Mouse (Mus musculus): ENCODE measurements around the gene Fut8. TPM values are rescaled to one million over a fixed set of nuclear protein-coding genes. Genes with fewer than 3 reads are reported as not detected.
"Not testable (repeated sequence)": the region's sequence is repeated elsewhere in the genome, so short reads cannot be mapped to it uniquely, and the experiment has no call there.

Fut8 gene
- polyA plus RNA-seq, 1 experiment from 2014 or later = 27.3 TPM

DNA sequence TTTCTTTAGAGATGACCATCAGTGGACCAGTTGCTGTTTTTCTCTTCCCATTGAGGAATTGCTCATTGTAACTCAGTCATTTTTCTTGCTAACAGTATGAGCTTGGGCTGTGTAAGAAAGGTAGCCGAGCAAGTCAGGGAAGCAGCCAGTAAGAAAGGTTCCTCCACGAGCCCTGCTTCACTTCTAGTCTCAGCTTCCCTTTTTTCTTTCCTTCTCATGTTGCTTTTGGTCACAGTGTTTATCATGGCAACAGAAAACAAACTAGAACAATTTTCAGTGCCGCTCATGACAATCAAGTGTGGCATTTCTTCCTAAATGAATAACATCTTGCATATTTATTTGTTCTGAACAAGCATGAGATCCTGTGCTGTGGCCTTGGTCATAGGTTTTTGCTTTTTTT is 32.8 kb downstream of the Fut8 start:
- Histone ChIP-seq H3K9ac (ENCODE audit: low read depth, low read length) (no peak overlapping the region), H3K27ac (ENCODE audit: low read depth, low read length) (no peak overlapping the region), H3K4me3 (ENCODE audit: low read depth, low read length) (no peak overlapping the region), H3K4me1 (replicated peaks; ENCODE audit: control insufficient read depth, insufficient read depth, low read length) (no peaks in the 10 kb centered on the region), H3K36me3 (ENCODE audit: control insufficient read depth, insufficient read depth, low read length) (no peaks in the 10 kb centered on the region), H3K9me3 (ENCODE audit: control insufficient read depth, low read length) (no peaks in the 10 kb centered on the region), H3K27me3 (replicated peaks; ENCODE audit: control insufficient read depth, insufficient read depth, low read length) (no peaks in the 10 kb centered on the region), H3K4me2 (no peak overlapping the region)
- WGBS = 62% methylated on average over 3 of the region's 3 CpGs
- no peak for DNase-seq (ENCODE audit: low spot score)
- ATAC-seq (replicated peaks; ENCODE audit: low FRiP score) = no peak

DNA sequence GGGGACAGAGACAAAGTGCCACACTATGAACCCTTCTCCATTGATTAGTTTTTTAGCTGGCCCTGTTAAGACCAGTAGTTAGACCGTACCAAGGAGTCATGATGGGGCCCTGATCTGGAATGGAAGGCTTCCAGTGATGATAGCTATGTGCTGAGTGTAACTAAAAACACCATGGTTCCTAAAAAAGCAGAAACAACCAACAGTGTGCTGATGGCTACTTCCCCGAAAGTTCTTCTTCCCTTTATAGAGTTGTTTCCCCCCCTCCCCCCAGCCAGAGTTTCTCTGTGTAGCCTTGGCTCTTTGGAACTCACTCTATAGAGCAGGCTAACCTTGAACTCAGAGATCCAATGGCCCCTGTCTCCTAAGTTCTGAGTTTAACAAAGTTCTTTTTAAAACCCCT is 50.6 kb downstream of the Fut8 start:
- ATAC-seq (replicated peaks; ENCODE audit: low FRiP score) (no peak), DNase-seq (ENCODE audit: low spot score) (no peak)
- Histone ChIP-seq H3K4me1 (replicated peaks; ENCODE audit: control insufficient read depth, insufficient read depth, low read length) (no peaks in the 10 kb centered on the region), H3K9me3 (ENCODE audit: control insufficient read depth, low read length) (no peaks in the 10 kb centered on the region), H3K36me3 (ENCODE audit: control insufficient read depth, insufficient read depth, low read length) (no peaks in the 10 kb centered on the region), H3K27ac (ENCODE audit: low read depth, low read length) (no peak overlapping the region), H3K9ac (ENCODE audit: low read depth, low read length) (no peak overlapping the region), H3K4me3 (ENCODE audit: low read depth, low read length) (no peak overlapping the region), H3K27me3 (replicated peaks; ENCODE audit: control insufficient read depth, insufficient read depth, low read length) (no peaks in the 10 kb centered on the region), H3K4me2 (no peak overlapping the region)
- WGBS = 80% methylated on average over 2 of the region's 2 CpGs

DNA sequence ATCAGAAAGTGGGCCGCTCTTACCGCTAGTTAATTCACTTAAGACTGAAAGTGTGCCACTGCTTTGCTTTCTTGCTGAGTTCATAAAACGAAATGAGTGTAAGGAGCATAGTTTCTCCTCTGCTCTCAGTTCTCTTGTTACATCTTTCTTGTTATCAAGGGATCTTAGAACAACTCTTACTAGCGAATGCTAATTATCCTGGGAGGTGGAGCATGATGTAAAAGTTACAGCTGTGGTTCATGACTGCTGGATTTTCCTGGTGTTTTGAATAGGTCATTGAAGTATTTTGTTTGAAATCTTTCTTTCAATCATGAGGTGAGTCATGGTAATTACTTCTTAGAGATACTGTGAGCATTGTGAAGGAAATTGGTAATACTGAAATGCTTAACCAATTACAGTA is 53.1 kb downstream of the Fut8 start:
- Histone ChIP-seq H3K36me3 (ENCODE audit: control insufficient read depth, insufficient read depth, low read length) (no peaks in the 10 kb centered on the region), H3K27me3 (replicated peaks; ENCODE audit: control insufficient read depth, insufficient read depth, low read length) (no peaks in the 10 kb centered on the region), H3K9ac (ENCODE audit: low read depth, low read length) (no peak overlapping the region), H3K4me3 (ENCODE audit: low read depth, low read length) (no peak overlapping the region), H3K4me1 (replicated peaks; ENCODE audit: control insufficient read depth, insufficient read depth, low read length) (no peaks in the 10 kb centered on the region), H3K9me3 (ENCODE audit: control insufficient read depth, low read length) (no peaks in the 10 kb centered on the region), H3K27ac (ENCODE audit: low read depth, low read length) (no peak overlapping the region), H3K4me2 (no peak overlapping the region)
- WGBS = 83% methylated on average over 4 of the region's 4 CpGs
- DNase-seq (ENCODE audit: low spot score) (no peak), ATAC-seq (replicated peaks; ENCODE audit: low FRiP score) (no peak)

DNA sequence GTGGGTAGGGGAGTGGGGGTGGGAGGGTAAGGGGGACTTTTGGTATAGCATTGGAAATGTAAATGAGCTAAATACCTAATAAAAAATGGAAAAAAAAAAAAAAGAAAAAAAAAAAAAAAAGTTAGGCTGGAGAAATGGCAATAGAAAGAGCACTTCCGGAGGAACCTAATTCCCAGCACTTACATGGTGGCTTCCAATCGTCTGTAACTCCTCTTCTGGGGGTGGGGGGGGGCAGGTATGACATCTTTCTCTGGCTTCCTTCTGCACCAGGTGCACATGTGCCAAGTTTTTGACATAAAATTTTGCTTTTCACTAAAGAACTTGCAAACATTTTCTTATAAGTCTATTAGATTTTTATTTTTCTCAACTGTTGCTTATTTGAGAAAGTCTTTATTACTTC is 53.9 kb downstream of the Fut8 start:
- not testable (repeated sequence) for H3K9me3 ChIP-seq (ENCODE audit: control insufficient read depth, low read length); H3K4me1 ChIP-seq (replicated peaks; ENCODE audit: control insufficient read depth, insufficient read depth, low read length); ATAC-seq (replicated peaks; ENCODE audit: low FRiP score); H3K9ac ChIP-seq (ENCODE audit: low read depth, low read length); H3K27me3 ChIP-seq (replicated peaks; ENCODE audit: control insufficient read depth, insufficient read depth, low read length); DNase-seq (ENCODE audit: low spot score); H3K36me3 ChIP-seq (ENCODE audit: control insufficient read depth, insufficient read depth, low read length); H3K27ac ChIP-seq (ENCODE audit: low read depth, low read length); H3K4me2 ChIP-seq; H3K4me3 ChIP-seq (ENCODE audit: low read depth, low read length)
- WGBS = 57% methylated on average over 2 of the region's 2 CpGs

DNA sequence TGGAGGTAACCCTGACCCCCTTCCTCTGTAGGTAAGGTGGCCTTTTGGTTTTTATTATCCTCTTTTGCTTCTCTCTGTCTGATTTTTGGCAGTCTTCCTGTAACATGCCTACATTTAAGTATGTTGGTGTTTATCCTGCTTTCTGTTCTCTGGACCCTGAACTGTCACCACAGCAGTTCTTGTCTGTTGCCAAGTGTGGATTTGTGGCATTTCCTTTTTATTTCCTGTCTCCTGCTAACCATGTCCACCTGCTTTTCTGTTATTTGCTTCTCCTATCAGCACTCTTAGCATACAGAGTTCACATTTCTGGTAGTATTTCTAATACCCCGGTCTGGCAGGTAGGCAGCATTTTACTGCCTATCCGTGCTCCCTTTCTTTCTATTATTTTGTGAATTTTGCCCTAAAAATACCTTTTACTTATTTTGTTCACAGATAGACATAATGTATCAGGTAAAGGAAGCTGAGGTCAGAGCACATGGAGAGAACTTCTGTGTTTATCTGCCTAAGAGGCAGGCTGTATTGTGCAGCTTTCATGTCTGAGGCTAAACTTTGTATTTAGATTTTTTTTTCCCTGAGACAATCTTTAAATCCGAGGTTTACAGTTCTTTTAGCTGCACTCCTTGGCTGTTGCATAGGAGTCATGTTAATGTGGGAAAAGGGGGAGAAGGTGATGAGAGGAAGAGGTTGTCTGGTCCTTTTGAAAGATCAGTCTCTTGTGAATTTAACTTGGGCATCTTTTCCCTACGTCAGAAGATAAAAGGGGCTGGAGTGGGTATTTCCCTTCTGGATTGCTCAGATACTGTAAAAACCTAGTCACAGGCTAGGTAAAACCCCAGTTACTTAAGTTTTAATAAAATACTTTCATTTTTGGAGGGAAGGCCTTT is 54.7 kb downstream of the Fut8 start:
- 62% methylated on average over 4 of the region's 4 CpGs for WGBS
- no peak for ATAC-seq (replicated peaks; ENCODE audit: low FRiP score)

DNA sequence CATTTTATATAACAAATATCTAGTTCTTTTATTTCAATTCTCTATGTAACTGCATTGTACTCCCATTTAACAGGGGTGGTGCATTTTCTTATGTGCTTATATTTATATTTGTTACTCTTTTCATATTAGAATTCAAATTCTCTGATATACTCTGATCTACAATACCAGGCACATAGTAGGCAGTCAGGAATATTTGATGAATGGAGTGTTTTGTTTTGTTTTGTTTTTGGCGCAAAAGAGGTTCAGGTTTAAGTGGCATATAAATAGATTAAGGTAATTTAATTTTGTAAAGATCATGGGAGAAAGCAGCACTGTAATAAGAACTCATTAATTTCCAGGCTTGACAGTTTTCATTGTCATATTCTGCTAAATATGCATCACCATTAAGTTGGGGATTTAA is 58.2 kb downstream of the Fut8 start:
- Histone ChIP-seq H3K4me2 (no peak overlapping the region), H3K4me3 (ENCODE audit: low read depth, low read length) (no peak overlapping the region), H3K36me3 (ENCODE audit: control insufficient read depth, insufficient read depth, low read length) (no peaks in the 10 kb centered on the region), H3K9me3 (ENCODE audit: control insufficient read depth, low read length) (no peaks in the 10 kb centered on the region), H3K9ac (ENCODE audit: low read depth, low read length) (no peak overlapping the region), H3K4me1 (replicated peaks; ENCODE audit: control insufficient read depth, insufficient read depth, low read length) (no peaks in the 10 kb centered on the region), H3K27ac (ENCODE audit: low read depth, low read length) (no peak overlapping the region), H3K27me3 (replicated peaks; ENCODE audit: control insufficient read depth, insufficient read depth, low read length) (no peaks in the 10 kb centered on the region)
- 92% methylated on average over 1 of the region's 1 CpGs for WGBS
- DNase-seq (ENCODE audit: low spot score) = no peak
- no peak for ATAC-seq (replicated peaks; ENCODE audit: low FRiP score)

More for the DNA sequence above, 54.7 kb downstream of the Fut8 start:
- no peaks in the 10 kb centered on the region for H3K36me3 ChIP-seq (ENCODE audit: control insufficient read depth, insufficient read depth, low read length)
- H3K4me1 ChIP-seq (replicated peaks; ENCODE audit: control insufficient read depth, insufficient read depth, low read length) = no peaks in the 10 kb centered on the region
- H3K4me3 ChIP-seq (ENCODE audit: low read depth, low read length) = no peak overlapping the region
- no peak overlapping the region for H3K27ac ChIP-seq (ENCODE audit: low read depth, low read length)
- no peaks in the 10 kb centered on the region for H3K9me3 ChIP-seq (ENCODE audit: control insufficient read depth, low read length)
- no peak overlapping the region for H3K9ac ChIP-seq (ENCODE audit: low read depth, low read length)
- H3K27me3 ChIP-seq (replicated peaks; ENCODE audit: control insufficient read depth, insufficient read depth, low read length) = no peaks in the 10 kb centered on the region
- H3K4me2 ChIP-seq = no peak overlapping the region
- no peak for DNase-seq (ENCODE audit: low spot score)

DNA sequence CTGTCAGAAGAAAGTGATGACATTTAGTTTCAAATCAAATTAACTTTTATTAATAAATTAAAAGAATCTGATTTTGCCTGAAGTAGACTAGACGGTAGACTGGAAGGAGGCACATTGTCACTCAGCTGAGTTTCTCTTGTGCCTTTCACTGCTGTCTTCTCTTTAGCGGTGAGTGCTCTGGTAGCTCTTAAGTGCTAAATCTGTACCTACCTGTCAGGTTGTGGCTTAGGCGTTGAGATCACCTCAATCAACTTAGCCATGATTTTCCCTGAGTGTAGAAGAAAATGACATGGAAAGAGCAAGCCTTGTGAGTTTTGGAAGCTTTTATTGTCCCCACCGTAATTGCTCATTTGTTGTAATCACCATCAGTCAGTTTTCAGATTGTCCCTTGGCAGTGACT is 59.2 kb downstream of the Fut8 start:
- WGBS = 84% methylated on average over 4 of the region's 4 CpGs
- H3K4me2 ChIP-seq = no peak overlapping the region
- no peak overlapping the region for H3K27ac ChIP-seq (ENCODE audit: low read depth, low read length)
- no peak for DNase-seq (ENCODE audit: low spot score)
- H3K36me3 ChIP-seq (ENCODE audit: control insufficient read depth, insufficient read depth, low read length) = no peaks in the 10 kb centered on the region
- ATAC-seq (replicated peaks; ENCODE audit: low FRiP score) = no peak
- H3K4me1 ChIP-seq (replicated peaks; ENCODE audit: control insufficient read depth, insufficient read depth, low read length) = no peaks in the 10 kb centered on the region
- H3K4me3 ChIP-seq (ENCODE audit: low read depth, low read length) = no peak overlapping the region
- no peaks in the 10 kb centered on the region for H3K27me3 ChIP-seq (replicated peaks; ENCODE audit: control insufficient read depth, insufficient read depth, low read length)
- no peak overlapping the region for H3K9ac ChIP-seq (ENCODE audit: low read depth, low read length)
- H3K9me3 ChIP-seq (ENCODE audit: control insufficient read depth, low read length) = no peaks in the 10 kb centered on the region

DNA sequence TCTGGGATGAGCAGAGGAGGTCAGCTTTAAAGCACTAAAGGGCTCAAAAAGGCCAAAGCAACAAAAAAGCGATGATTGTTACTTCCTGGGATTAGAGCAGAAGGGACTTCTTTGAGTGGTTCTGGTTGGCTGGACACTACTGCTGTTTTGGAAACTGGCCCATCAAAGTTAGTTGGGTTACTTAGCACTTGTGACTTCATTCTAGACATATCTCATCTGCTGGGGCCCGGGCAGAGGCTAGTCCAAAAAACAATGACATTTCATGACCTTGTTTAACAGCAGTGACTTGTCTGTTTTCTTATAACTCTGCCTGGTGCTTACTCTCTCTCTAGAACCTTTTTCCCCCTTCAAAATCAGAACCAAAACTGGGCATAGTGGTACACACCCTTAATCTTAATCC is 59.9 kb downstream of the Fut8 start:
- WGBS = 73% methylated on average over 2 of the region's 2 CpGs
- ATAC-seq (replicated peaks; ENCODE audit: low FRiP score) = no peak

DNA sequence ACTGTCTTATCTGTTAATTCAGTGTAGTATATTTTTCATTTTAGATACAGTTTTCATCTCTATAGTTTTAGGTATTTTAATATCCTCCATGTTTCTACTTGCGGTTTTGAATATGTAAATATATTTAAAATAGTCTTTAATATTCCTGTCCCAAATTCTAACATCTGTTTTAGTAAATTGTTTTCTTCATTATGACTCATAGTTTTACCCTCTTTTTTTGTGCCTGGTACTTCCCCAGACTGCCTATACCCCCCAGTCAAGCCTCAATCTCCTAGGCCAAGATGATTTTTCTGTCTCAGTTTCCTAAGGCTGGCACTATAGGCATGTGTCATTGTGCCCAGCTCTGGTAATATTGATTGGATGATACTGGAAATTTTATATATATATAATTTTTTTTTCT is 64.1 kb downstream of the Fut8 start:
- H3K27ac ChIP-seq (ENCODE audit: low read depth, low read length) = no peak overlapping the region
- H3K4me1 ChIP-seq (replicated peaks; ENCODE audit: control insufficient read depth, insufficient read depth, low read length) = no peaks in the 10 kb centered on the region
- H3K27me3 ChIP-seq (replicated peaks; ENCODE audit: control insufficient read depth, insufficient read depth, low read length) = no peaks in the 10 kb centered on the region
- no peak overlapping the region for H3K9ac ChIP-seq (ENCODE audit: low read depth, low read length)
- no peaks in the 10 kb centered on the region for H3K36me3 ChIP-seq (ENCODE audit: control insufficient read depth, insufficient read depth, low read length)
- no peak for ATAC-seq (replicated peaks; ENCODE audit: low FRiP score)
- no peak for DNase-seq (ENCODE audit: low spot score)
- H3K4me3 ChIP-seq (ENCODE audit: low read depth, low read length) = no peak overlapping the region
- H3K9me3 ChIP-seq (ENCODE audit: control insufficient read depth, low read length) = no peaks in the 10 kb centered on the region
- H3K4me2 ChIP-seq = no peak overlapping the region
- 93% methylated on average over 1 of the region's 1 CpGs for WGBS

More for the DNA sequence above, 59.9 kb downstream of the Fut8 start:
- no peak for DNase-seq (ENCODE audit: low spot score)
- Histone ChIP-seq H3K4me2 (no peak overlapping the region), H3K9me3 (ENCODE audit: control insufficient read depth, low read length) (no peaks in the 10 kb centered on the region), H3K36me3 (ENCODE audit: control insufficient read depth, insufficient read depth, low read length) (no peaks in the 10 kb centered on the region), H3K27ac (ENCODE audit: low read depth, low read length) (no peak overlapping the region), H3K9ac (ENCODE audit: low read depth, low read length) (no peak overlapping the region), H3K4me1 (replicated peaks; ENCODE audit: control insufficient read depth, insufficient read depth, low read length) (no peaks in the 10 kb centered on the region), H3K4me3 (ENCODE audit: low read depth, low read length) (no peak overlapping the region), H3K27me3 (replicated peaks; ENCODE audit: control insufficient read depth, insufficient read depth, low read length) (no peaks in the 10 kb centered on the region)
